Mouse (Mus musculus) C2C12 (cell line): ENCODE measurements around the gene Batf3. TPM values are rescaled to one million over a fixed set of nuclear protein-coding genes. Genes with fewer than 3 reads are reported as not detected.
A peak's percentile ranks its signal among the peaks of the same experiment; 100 is the strongest.

Experiments used
- H3K27me3 ChIP-seq: one replicate; pipeline ENCODE4 v1.6.1; 2011; ENCODE audit not compliant: control insufficient read depth, insufficient read depth, insufficient read length
- H3K36me3 ChIP-seq: one replicate; pipeline ENCODE4 v1.6.1; 2011; ENCODE audit not compliant: control insufficient read depth, insufficient read depth
- H3K4me3 ChIP-seq: one replicate; pipeline ENCODE4 v1.5.1; 2011; ENCODE audit warnings: mild to moderate bottlenecking, control low read depth; ENCODE audit not compliant: poor library complexity, insufficient read depth, severe bottlenecking
- H3K79me2 ChIP-seq: one replicate; pipeline ENCODE4 v1.6.1; 2011; ENCODE audit not compliant: control insufficient read depth, insufficient read depth
- H3K79me3 ChIP-seq: one replicate; pipeline ENCODE4 v1.6.1; 2011; ENCODE audit warnings: low read depth, control low read depth
- H3ac ChIP-seq: one replicate; pipeline ENCODE3; 2011; ENCODE audit warnings: low read depth; ENCODE audit not compliant: control insufficient read depth, insufficient read length
- CEBPB ChIP-seq: IDR thresholded peaks from one replicate; pipeline ENCODE4 v1.6.1; 2011; ENCODE audit warnings: low read depth, mild to moderate bottlenecking, control low read depth, moderate library complexity
- CTCF ChIP-seq: IDR thresholded peaks from one replicate; pipeline ENCODE4 v1.5.1; 2011; ENCODE audit not compliant: control insufficient read depth, insufficient read depth, insufficient read length
- FOSL1 ChIP-seq: IDR thresholded peaks from one replicate; pipeline ENCODE4 v1.8.0; 2011; ENCODE audit warnings: mild to moderate bottlenecking, low read length; ENCODE audit not compliant: poor library complexity, insufficient read depth, severe bottlenecking
- MAX ChIP-seq: IDR thresholded peaks from one replicate; pipeline ENCODE4 v1.6.1; 2011; ENCODE audit warnings: mild to moderate bottlenecking, control low read depth
- MYOD1 ChIP-seq: IDR thresholded peaks from one replicate; pipeline ENCODE4 v1.6.1; 2011; ENCODE audit warnings: low read depth; ENCODE audit not compliant: control insufficient read depth, insufficient read length
- MYOG ChIP-seq: IDR thresholded peaks from one replicate; pipeline ENCODE4 v1.6.1; 2011; ENCODE audit not compliant: control insufficient read depth, insufficient read length; ENCODE audit errors: extremely low read depth
- USF1 ChIP-seq: IDR thresholded peaks from one replicate; pipeline ENCODE4 v1.6.1; 2011; ENCODE audit warnings: low read depth, mild to moderate bottlenecking, control low read depth, moderate library complexity
- polyA plus RNA-seq: library from polyadenylated mRNA; unstranded; fragments of >200 nt; fragmentation: generic; extraction: Trizol; gene quantifications from one replicate; pipeline ENCODE4 v1.2.1, GENCODE M21; 2012; ENCODE audit warnings: missing spikeins

Batf3 gene
- polyA plus RNA-seq, 1 experiment, result 0.78 TPM

DNA sequence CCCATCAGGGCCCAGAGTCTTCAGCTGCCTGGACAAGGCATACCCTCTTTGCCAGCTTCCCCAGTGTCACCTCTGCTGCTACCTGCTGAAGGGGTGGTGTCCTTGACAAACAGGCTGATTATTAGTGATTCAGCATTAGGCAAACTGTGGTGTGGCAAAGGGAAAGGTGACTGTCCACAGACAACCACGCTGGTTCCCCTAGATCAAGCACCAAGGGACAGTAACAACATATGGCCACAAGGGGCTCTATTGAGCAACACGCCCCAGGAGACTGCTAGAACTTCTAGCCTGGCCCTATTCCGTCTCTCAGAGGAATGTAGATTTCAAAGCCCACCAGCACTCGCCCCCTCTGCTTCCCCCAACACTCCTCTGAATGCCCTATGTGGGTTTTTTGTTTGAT, 55.4 kb downstream of the Batf3 start:
- no peaks in the 10 kb centered on the region for H3K79me2 ChIP-seq
- no peaks in the 10 kb centered on the region for H3K79me3 ChIP-seq
- peaks cover 16% of the 10 kb centered on the region for H3K27me3 ChIP-seq
- H3K4me3 ChIP-seq, result no peak overlapping the region
- H3ac ChIP-seq, result no peak overlapping the region
- H3K36me3 ChIP-seq, result no peaks in the 10 kb centered on the region
- TF ChIP-seq FOSL1 (no peak), MYOG (no peak), CTCF (peak; percentile 43), USF1 (no peak), CEBPB (peak; percentile 37), MYOD1 (no peak)

DNA sequence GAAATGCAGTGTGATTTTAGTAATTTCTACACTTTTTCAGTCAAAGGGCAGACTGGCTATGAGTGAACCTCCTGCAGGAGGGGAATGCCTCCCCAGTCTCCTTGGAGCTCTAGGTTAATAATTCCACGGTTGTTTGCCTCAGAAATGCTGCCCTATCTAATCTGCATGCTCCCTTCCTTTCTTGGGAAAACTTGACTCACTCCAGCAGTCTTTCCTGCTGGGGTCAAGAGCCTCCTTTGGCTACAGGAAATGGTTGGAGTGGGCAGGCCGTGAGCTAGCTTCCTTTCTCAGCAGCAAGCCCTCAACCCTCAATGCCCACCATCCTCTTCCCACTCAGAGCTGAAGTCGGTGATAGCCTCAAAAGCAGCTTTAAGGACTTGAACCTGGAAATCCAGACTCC, 56.7 kb downstream of the Batf3 start:
- Histone ChIP-seq H3K27me3 (peaks cover 16% of the 10 kb centered on the region), H3K4me3 (no peak overlapping the region), H3K79me3 (no peaks in the 10 kb centered on the region), H3K36me3 (no peaks in the 10 kb centered on the region), H3K79me2 (no peaks in the 10 kb centered on the region), H3ac (no peak overlapping the region)
- no peak for TF ChIP-seq CEBPB
- TF ChIP-seq FOSL1, result no peak
- no peak for TF ChIP-seq MYOD1
- TF ChIP-seq MAX, result no peak
- no peak for TF ChIP-seq MYOG
- TF ChIP-seq USF1, result no peak
- no peak for TF ChIP-seq CTCF

Other genes with a start within 250 kb of the Batf3 start
- gene Rps6kc1, start 186.1 kb upstream of the Batf3 start, polyA plus RNA-seq, result 13.1 TPM
- 14.2 TPM for gene Angel2, start 172.7 kb upstream of the Batf3 start, polyA plus RNA-seq
- 15.6 TPM for gene Vash2, start 118.6 kb upstream of the Batf3 start, polyA plus RNA-seq
- 7.0 TPM for gene Flvcr1, start 71.7 kb upstream of the Batf3 start, polyA plus RNA-seq
- not detected for gene Spata45, start 61.2 kb upstream of the Batf3 start, polyA plus RNA-seq
- 6.1 TPM for gene Tatdn3, start 34.9 kb upstream of the Batf3 start, polyA plus RNA-seq
- gene Nsl1, start 34.8 kb upstream of the Batf3 start, polyA plus RNA-seq, result 9.4 TPM
- not detected for gene Fam71a, start 67.0 kb downstream of the Batf3 start, polyA plus RNA-seq
- 1.4 TPM for gene Atf3, start 120.2 kb downstream of the Batf3 start, polyA plus RNA-seq
- 98.5 TPM for gene Nenf, start 220.3 kb downstream of the Batf3 start, polyA plus RNA-seq
- gene Tmem206, start 228.1 kb downstream of the Batf3 start, polyA plus RNA-seq, result 9.8 TPM